Mouse (Mus musculus): ENCODE data around the gene Ap2a2.

DNA sequence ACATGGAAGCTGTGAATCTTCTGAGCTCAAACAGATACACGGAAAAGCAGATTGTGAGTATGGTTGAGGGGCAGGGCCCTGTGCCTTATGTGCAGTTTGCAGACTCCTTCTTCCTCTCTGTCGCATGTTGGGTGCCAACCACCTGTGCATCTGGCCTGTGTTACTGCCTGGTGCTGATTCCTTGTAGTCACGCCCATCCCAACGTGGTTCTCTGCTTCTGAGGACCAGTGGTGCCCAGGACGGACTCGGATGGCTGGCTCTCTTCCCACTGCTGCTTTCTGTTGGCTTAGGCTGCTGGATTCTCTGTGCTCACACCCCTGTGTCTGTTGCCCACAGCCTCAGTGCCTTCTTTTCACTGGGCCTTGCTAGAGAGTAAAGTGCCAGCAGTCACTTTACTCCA lies 35.6 kb downstream of the Ap2a2 start:
- TF ChIP-seq CTCF (IDR thresholded peaks at IDR 0.05; ENCODE audit: low read depth) (no peak), EP300 (IDR thresholded peaks at IDR 0.05; ENCODE audit: low read depth) (no peak)

Data from heart, postnatal 0 days (tissue).